Mouse (Mus musculus) T-helper 2 cell (primary cell): Measurements from ENCODE around the gene Prrt1.

ENCODE experiments used
- in situ Hi-C: fragments of 300-600 bp; cut with MboI, MseI; formaldehyde crosslinking; loops from one replicate; pipeline ENCODE4 v1.15.1; 2025; ENCODE audit warnings: high pct_unique_total_duplicates

The Prrt1 gene

DNA sequence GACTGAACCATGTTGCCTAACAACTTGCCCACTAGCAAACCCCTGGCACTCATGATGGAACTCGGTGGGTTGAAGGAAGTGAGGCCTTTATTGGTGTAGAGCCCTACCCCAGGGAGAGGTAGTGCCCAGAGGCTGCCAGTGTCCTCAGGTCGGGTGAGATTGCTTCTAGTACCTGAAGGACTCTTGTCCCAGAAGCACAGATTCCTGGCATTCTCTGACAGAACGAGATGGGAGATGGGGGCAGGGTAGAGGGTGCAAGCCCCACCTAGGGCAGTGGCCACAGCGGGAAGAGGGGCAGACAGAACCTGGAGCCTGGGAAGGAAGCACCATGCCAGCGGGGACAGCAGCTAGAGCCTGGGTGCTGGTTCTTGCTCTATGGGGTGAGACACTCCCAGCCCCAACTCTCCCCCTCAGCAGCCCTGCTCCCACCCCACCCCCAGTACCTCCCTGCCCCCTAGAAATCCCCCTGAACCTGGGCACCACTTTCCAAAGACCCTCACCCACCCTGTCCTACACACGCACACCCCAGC lies 31.7 kb upstream of the Prrt1 start, which contains the start of gene Ager:
Ager (plus strand) TSS at position 297 of the 530 bp plus-strand sequence.
- in situ Hi-C loops, result no loop called here

DNA sequence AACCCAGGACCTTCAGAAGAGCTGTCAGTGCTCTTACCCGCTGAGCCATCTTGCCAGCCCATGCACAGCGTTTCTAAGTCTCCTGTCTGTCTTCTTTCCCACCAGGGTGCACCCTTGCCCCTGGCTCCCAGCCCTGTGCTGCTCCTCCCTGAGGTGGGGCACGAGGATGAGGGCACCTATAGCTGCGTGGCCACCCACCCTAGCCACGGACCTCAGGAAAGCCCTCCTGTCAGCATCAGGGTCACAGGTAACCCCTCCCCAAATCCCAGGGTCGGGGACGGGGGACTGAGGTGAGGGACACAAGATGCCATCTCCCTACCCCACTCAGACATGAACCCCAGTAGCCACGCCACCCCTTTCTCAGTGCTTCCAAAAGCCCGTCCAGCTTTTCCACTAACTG lies 29.4 kb upstream of the Prrt1 start:
- in situ Hi-C loops, result no loop called here

GRCm38 (mm10) chr17:34601796-34602195 lies 27.5 kb upstream of the Prrt1 start:
- in situ Hi-C loops, result no loop called here

GRCm38 (mm10) chr17:34603375-34604060 lies 25.8 kb upstream of the Prrt1 start, which contains the start of gene Rnf5:
TSS of gene Rnf5 (minus strand) at chr17:34603690.
- in situ Hi-C loops, result no loop called here

DNA sequence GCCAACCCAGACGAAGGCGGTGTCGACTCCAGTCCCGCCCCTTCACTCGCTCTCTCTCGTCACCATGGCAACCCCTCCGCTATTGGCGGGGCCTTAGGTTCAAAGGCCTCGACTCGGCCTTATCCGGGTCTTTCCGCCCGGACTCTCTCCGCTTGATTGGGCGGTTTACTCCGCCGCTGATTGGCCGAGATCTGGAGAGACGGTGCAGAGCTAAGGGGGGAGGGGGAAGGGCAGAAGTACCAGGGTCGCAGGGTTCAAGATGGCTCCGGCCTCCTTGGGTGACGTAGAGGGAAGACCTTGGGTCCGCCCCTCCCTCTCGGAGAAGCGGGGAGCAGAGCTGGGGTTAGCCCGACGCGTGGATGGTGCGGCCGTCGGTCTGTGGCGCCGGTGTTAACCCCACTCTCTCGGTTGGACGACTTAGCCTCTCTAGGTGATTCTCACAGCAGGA lies 25.2 kb upstream of the Prrt1 start, which contains the start of gene Agpat1:
Agpat1 (plus strand) TSS at position 202 of the 448 bp plus-strand sequence.
- in situ Hi-C loops, result no loop called here

DNA sequence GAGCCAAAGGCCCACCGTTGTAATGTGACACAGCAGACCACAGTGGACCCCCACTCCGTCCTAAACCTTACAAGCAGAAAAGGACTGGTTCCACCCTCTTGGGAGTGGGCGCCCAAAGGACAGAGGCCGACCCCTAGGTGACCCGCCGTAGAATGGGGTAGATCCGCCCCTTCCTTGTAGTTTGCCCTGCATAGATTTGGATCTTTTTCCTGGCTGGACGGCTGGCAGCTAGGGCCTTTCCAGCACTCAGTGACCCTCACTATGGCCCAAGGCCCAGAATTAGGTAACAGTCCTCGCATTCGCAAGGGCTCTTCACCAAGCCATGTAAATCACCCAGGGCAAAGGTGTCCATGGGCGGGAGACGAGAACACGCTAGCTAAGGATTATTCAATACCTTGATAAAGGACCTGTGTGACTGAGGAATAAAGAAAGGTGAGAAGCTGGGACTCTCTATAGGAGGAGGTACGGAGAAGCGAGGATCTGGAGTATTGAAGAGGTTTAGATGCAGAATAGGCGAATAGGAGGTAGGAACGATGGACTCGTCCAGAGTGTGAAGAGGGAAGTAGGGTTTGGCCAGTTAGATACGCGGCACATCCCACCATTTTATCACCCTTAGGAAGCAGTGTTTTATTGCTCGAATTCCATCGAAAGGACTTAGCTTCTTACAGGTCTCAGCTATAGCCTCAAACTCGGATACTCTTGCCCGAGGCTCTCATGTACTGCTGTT lies 24.7 kb upstream of the Prrt1 start:
- in situ Hi-C loops, result no loop called here

DNA sequence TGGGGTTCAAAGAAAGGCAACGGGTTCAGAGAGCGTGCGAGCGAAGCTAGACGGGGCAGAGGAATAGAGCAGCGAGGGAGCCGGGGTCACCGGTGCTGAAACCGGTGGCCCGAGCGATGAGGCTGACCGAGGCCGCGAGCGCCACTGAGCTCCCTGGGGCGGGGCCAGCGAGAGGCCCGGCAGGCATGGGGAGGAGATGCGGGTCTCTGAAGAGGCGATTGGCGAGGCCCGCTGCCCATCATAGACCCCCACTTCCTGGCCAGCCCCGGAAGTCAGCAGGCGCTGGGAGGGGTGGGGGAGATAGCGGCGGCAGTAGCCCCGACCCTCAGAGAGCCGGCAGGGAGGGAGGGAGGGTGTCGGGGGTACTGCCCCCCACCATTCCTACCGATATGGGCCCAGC lies 23.7 kb upstream of the Prrt1 start:
- in situ Hi-C loops, result no loop called here

DNA sequence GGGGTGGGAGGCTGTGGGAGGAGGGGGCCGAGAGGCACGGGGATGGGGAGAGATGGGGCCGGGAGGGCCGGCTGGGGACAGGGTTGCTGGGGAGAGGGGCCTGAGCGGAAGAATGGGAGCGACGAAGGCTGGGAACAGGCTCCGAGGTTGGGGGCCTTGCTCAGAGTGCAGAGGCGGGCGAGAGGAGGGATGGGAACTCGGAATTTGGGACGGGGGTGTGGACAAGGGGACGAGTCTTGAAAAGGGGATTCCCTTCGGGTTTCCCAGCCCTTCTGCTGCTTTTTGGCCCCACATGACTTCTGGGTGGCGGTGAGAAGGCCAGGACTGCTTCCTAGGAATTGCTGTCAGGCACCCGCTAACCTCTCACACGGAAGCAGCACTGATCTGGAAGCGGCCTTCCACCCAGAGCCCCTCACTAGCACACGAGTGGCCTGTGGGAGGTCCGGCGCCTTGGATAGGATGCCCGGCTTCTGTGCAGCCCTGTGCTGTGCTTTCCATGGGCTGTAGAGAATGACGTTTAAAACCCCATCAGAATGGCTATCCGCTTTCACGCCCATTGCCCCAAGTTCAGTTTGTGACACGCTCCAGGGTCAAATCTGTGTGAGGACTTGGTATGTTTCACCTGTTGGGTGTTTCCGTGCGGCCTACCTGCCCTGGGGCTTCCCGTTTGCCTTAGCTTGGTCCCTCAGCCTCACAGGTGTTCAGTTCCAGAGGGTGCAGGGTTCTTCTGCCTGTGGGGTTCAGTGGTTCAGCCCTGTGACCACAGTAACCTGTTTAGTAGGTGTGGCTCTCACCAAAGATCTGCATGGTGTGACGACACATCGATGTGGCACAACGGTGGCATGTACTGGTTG lies 22.9 kb upstream of the Prrt1 start:
- in situ Hi-C loops, result no loop called here

DNA sequence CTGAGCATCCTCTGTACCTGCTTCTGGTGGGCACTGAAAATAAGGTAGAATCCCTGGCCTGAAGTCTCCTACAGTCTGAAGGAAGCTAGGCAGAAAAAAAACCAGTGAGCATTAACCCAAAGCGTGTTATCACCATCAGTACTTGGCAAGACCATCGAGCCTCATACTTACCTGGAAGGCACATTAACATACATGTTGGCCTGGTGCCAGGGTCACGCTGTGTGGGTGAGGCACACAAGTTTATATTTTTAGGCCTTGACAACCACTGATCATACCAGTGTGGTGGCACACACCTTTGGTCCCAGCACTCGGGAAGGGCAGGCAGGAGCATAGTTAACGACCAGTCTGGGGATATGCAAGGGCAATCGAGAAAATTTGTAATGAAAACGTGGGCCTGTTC lies 21.3 kb upstream of the Prrt1 start:
- in situ Hi-C loops, result no loop called here

GRCm38 (mm10) chr17:34611050-34611449 lies 18.3 kb upstream of the Prrt1 start:
- in situ Hi-C loops, result no loop called here

GRCm38 (mm10) chr17:34613054-34613645 lies 16.2 kb upstream of the Prrt1 start:
- in situ Hi-C loops, result no loop called here

DNA sequence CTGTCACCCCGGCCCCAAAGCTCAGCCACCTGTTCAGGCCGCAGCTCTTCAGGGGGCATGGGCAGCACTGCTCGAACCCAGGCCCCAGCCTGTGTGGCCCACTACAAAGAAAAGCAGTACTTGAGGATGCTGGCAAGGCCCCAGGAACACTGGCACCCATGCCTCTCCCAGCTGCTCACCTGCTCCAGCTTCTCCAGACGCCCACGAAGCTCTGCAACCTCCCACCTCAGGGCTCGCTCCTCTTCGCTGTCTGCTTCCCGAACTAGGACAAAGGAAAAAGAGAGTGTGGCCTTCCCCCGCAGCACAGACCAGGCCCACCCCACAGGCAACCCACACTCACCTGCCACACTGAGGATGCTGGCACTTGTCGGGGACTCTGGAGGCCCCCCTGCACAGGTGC lies 15.5 kb upstream of the Prrt1 start:
- in situ Hi-C loops, result no loop called here

- in situ Hi-C loops, result no loop called here
These were observed 13.5 kb upstream of the Prrt1 start, which contains the start of gene Egfl8 for GRCm38 (mm10) chr17:34615871-34616270. TSS of gene Egfl8 (minus strand) at chr17:34615971.

DNA sequence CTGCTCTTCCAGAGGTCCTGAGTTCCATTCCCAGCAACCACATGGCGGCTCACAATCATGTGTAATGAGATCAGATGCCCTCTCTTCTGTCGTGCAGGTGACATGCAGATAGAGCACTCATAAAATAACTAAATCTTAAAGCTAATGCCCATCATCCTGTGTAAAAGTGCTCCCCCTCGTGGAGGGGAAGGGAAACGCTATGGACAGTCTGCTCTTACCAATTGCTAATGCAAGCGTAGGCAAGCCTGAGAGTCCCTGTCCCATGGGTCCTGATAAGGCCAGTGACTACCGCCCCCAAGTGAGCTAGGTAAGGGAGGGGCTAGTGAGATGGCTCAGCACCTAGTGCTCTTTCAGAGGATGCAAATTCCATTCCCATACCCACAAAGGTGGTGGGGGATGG lies 10.3 kb upstream of the Prrt1 start:
- in situ Hi-C loops, result no loop called here

- in situ Hi-C loops, result no loop called here
These were observed 8.3 kb upstream of the Prrt1 start for GRCm38 (mm10) chr17:34621006-34621405.

DNA sequence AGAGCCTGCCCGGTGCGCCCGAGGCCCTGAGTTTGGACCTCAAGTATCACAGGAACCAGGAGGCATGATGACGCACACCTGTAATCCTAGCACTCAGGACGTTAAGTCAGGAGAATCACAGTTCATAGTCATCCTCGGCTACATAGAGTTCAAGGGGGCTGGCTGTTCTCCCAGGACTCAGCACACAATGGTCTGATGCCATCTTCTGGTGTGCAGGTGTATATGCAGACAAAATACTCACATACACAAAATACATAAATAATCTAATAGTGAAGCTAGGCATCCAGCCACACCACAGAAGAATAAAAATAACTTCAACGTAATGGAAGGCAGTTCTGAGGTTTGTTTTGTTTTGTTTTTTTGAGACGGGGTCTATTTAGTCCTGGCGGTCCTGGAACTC lies 6.2 kb upstream of the Prrt1 start:
- in situ Hi-C loops, result no loop called here

GRCm38 (mm10) chr17:34624981-34625380 lies 4.4 kb upstream of the Prrt1 start:
- in situ Hi-C loops, result no loop called here

GRCm38 (mm10) chr17:34626062-34626772 lies 3.1 kb upstream of the Prrt1 start:
- in situ Hi-C loops, result no loop called here

DNA sequence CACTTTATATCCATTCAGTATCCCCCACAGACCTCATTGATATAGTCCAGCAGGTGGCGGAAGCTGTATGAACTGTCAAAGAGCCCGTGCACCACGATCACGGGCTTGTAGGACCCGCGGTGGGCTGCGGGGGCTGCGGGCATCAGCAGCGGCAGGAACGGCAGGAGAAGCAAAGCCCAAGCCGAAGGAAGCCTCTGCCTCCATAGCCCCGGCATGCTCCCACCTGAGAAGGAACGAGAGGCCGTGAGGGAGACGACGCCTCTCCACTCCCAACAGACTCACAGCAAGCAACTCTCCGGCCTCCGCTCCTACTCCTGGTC lies 2.6 kb upstream of the Prrt1 start:
- in situ Hi-C loops, result no loop called here

DNA sequence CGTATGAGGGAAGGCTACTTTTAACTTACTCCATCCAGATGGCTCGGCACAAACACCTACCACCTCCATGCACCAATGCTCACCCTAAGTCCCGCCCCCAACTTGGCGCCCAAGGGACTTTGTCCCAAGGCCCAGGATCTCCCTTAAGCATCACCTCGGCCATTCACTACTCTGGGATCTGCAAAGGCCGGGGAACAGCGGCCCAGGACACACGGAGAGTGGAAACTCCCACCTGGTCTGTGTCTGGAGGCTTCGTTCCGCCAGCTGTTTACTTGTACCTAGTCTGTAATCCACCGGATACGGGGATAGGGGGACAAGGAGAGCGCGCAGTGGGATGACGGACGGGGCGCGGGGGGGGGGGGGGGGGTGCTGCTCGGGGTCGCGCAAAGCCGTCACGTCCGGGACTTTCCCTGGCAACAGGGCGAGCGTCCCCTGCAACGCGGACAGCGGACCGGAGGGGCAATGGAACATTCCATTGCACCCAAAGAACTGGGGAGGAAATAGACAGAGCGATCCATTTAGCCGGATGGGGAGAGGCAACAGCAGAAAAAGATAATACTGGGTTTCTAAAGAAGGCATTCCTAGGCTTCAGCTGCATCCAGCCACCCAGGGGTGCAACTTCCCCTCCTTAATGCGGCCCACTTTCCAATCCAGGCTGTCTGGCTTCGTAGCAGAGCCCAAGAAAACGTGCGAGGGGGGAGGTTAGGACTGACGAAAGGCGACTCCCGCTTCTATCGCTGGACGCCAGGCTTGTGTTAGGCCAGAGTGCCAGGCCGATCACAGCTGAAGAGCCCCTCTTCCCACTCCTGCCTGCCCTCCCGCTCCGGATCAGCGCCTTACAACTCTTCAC lies 2.0 kb upstream of the Prrt1 start:
- in situ Hi-C loops, result no loop called here
